Mouse (Mus musculus) hindbrain, embryonic 11.5 days (tissue): ENCODE results near the gene Agpat1. TPM values are rescaled to one million over a fixed set of nuclear protein-coding genes. Genes with fewer than 3 reads are reported as not detected.
A peak's percentile ranks its signal among the peaks of the same experiment; 100 is the strongest.

ENCODE experiments used
- ATAC-seq: fragments of 200-750 bp; cut with Nextera tagmentation; 2 replicates; pipeline ENCODE4 v1.8.0; 2017; ENCODE audit warnings: mild to moderate bottlenecking, moderate TSS enrichment, moderate library complexity; ENCODE audit not compliant: low FRiP score
- DNase-seq: peaks from one replicate; pipeline ENCODE4 v3.0.0-alpha.2; 2015; ENCODE audit warnings: low spot score
- H3K27ac ChIP-seq: fragments of 300-500 bp; sonication (generic); 2 replicates; pipeline ENCODE4 v1.5.1; 2014; ENCODE audit warnings: mild to moderate bottlenecking, low read depth, low read length
- H3K27me3 ChIP-seq: fragments of 300-500 bp; sonication (generic); 2 replicates; pipeline ENCODE4 v1.6.1; 2014; ENCODE audit warnings: mild to moderate bottlenecking, low read length, moderate library complexity, mixed read lengths; ENCODE audit not compliant: control insufficient read depth, insufficient read depth
- H3K36me3 ChIP-seq: fragments of 300-500 bp; sonication (generic); 2 replicates; pipeline ENCODE4 v1.6.1; 2014; ENCODE audit warnings: mild to moderate bottlenecking, low read length, moderate library complexity, mixed read lengths; ENCODE audit not compliant: control insufficient read depth, insufficient read depth
- H3K4me1 ChIP-seq: fragments of 300-500 bp; sonication (generic); replicated peaks from 2 replicates; pipeline ENCODE4 v1.6.1; 2014; ENCODE audit warnings: low read length, mixed read lengths; ENCODE audit not compliant: control insufficient read depth, insufficient read depth
- H3K4me2 ChIP-seq: fragments of 300-500 bp; sonication (generic); replicated peaks from 2 replicates; pipeline ENCODE4 v1.6.1; 2014; ENCODE audit warnings: mild to moderate bottlenecking, low read depth, low read length
- H3K4me3 ChIP-seq: fragments of 300-500 bp; sonication (generic); 2 replicates; pipeline ENCODE4 v1.5.1; 2014; ENCODE audit warnings: low read depth, low read length
- H3K9ac ChIP-seq: fragments of 300-500 bp; sonication (generic); 2 replicates; pipeline ENCODE4 v1.6.1; 2014; ENCODE audit warnings: low read depth, low read length
- H3K9me3 ChIP-seq: fragments of 300-500 bp; sonication (generic); 2 replicates; pipeline ENCODE4 v1.6.1; 2016; ENCODE audit warnings: low read length; ENCODE audit not compliant: control insufficient read depth
- WGBS: fragments of 180-500 bp; shearing (Covaris S2); extraction: QIAGEN DNeasy Blood & Tissue Kit; methylation state at CpG from one replicate; pipeline ENCODE4 v1.1.7; 2014; 5-methylcytosine and 5-hydroxymethylcytosine counted together
- polyA plus RNA-seq: library from polyadenylated mRNA; unstranded; fragments of >200 nt; fragmentation: Nextera tagmentation; extraction: Ambion mirVana; gene quantifications from 2 replicates; pipeline ENCODE4 v1.2.1, GENCODE M21; 2014

Gene Agpat1
- polyA plus RNA-seq, 1 experiment from 2014 or later = 81.2 TPM

DNA sequence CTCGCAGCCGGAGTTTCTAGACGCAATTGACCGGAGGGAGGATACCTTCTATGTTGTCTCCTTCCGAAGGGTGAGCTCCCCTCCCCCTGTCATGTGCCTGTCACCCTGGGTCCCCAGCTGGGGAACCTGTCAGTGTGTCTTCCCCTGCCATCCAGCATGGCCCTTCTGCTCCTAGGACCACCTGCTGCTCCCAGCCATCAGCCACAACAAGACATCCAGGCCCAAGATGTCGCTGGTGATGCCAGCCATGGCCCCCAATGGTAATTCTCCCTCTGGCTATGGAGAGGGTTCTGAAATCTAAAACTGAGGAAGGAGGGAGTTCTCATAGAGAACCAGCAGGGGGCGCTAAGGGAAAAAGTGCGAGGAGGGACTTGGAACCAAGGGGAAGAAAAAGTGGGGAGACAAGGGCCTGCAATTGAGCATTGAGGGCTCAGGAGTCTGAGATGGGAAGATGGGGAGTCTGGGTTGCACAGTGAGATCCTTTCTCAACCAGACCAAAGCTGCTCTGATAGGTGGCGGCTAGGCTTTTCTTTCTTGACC, 49.8 kb downstream of the Agpat1 start:
- Histone ChIP-seq H3K9me3 (no peaks in the 10 kb centered on the region), H3K27ac (no peak overlapping the region), H3K9ac (no peak overlapping the region), H3K27me3 (no peaks in the 10 kb centered on the region), H3K4me1 (no peaks in the 10 kb centered on the region), H3K4me2 (no peak overlapping the region), H3K4me3 (no peak overlapping the region), H3K36me3 (peaks cover 15% of the 10 kb centered on the region; the same call in 1 of the 2 replicates)
- ATAC-seq = no peak
- WGBS = 69% methylated on average over 9 of the region's 9 CpGs
- peak; percentile 80 for DNase-seq

DNA sequence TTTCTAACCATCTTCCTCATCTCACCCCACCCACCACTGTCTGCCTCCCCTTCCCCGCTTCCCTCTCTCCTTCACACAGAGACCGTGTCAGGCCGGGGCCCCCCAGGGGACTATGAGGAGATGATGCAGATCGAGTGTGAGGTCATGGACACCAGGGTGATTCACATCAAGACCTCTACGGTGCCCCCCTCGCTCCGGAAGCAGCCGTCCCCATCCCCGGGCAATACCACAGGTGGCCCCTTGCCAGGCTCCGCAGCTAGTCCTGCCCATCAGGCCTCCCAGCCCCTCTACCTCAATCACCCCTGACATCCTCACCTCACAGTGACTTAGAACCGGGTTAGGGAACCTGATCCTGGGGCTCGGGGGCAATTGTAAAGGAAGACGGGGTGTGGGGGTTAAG, 50.3 kb downstream of the Agpat1 start:
- Histone ChIP-seq H3K9me3 (no peaks in the 10 kb centered on the region), H3K4me2 (no peak overlapping the region), H3K9ac (no peak overlapping the region), H3K36me3 (peaks cover 12% of the 10 kb centered on the region; the same call in 1 of the 2 replicates), H3K27ac (no peak overlapping the region), H3K27me3 (no peaks in the 10 kb centered on the region), H3K4me1 (no peaks in the 10 kb centered on the region), H3K4me3 (no peak overlapping the region)
- DNase-seq = no peak
- ATAC-seq = no peak
- WGBS = 95% methylated on average over 13 of the region's 13 CpGs

GRCm38 (mm10) chr17:34655160-34655559, 51.1 kb downstream of the Agpat1 start:
- Histone ChIP-seq H3K9ac (no peak overlapping the region), H3K4me2 (no peak overlapping the region), H3K36me3 (peaks cover 8% of the 10 kb centered on the region; the same call in 1 of the 2 replicates), H3K27me3 (peaks cover under 1% of the 10 kb centered on the region; the same call in 1 of the 2 replicates), H3K4me1 (no peaks in the 10 kb centered on the region), H3K9me3 (no peaks in the 10 kb centered on the region), H3K27ac (no peak overlapping the region), H3K4me3 (no peak overlapping the region)
- no peak for DNase-seq
- ATAC-seq = no peak
- 91% methylated on average over 7 of the region's 7 CpGs for WGBS

DNA sequence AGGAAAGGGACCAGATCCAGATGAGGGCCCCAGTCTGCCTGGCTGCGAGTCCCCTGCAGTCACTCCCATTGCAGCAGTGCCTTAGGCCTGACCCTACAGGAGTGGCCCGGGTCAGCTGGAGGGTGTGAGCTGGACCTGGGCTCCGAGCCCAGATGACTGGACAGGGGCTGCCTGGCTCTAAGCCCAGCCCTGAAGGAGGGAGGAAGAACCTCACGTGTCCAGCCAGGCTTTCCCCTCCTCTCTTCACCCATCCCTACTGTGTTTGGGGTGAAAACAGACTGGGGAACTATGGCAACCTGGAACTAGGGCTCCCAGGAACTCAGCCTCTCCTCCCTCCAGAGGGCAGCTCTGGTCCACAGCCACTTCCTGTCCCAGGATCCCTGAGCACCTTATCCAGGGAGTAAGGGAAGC, 51.5 kb downstream of the Agpat1 start:
- H3K27me3 ChIP-seq = peaks cover 3% of the 10 kb centered on the region; the same call in 1 of the 2 replicates
- peaks cover 7% of the 10 kb centered on the region; the same call in 1 of the 2 replicates for H3K36me3 ChIP-seq
- WGBS = 66% methylated on average over 4 of the region's 4 CpGs
- no peak overlapping the region for H3K9ac ChIP-seq
- no peak overlapping the region for H3K4me2 ChIP-seq
- no peak overlapping the region for H3K4me3 ChIP-seq
- H3K9me3 ChIP-seq = no peaks in the 10 kb centered on the region
- DNase-seq = no peak
- no peaks in the 10 kb centered on the region for H3K4me1 ChIP-seq
- no peak overlapping the region for H3K27ac ChIP-seq
- no peak for ATAC-seq

DNA sequence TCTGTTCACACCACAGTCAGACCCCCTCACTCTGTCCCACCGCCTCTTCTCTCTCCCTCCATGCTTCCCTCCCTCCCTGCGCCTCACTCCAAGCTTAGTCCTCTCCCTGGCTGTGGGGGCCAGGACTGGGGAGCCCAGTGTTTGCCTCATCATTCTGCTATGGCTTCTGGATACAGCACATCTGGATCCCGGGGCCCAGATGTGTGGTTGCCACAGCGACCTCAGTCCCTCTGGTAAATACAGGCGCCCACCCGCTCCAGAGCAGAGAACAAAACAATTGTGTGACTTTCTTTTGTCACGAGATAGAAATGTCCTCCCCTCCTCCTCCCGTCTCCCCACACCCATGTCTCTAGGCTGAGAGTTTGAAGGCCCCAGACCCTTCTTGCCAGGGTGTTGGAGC, 52.6 kb downstream of the Agpat1 start:
- Histone ChIP-seq H3K9ac (no peak overlapping the region), H3K4me1 (no peaks in the 10 kb centered on the region), H3K4me3 (no peak overlapping the region), H3K4me2 (no peak overlapping the region), H3K36me3 (peaks cover 5% of the 10 kb centered on the region; the same call in 1 of the 2 replicates), H3K27me3 (peaks cover 12% of the 10 kb centered on the region; the same call in 1 of the 2 replicates), H3K9me3 (no peaks in the 10 kb centered on the region), H3K27ac (no peak overlapping the region)
- 50% methylated on average over 8 of the region's 8 CpGs for WGBS
- DNase-seq (no peak), ATAC-seq (no peak)

GRCm38 (mm10) chr17:34657271-34657670, 53.2 kb downstream of the Agpat1 start:
- no peaks in the 10 kb centered on the region for H3K4me1 ChIP-seq
- no peaks in the 10 kb centered on the region for H3K9me3 ChIP-seq
- H3K4me2 ChIP-seq = no peak overlapping the region
- H3K4me3 ChIP-seq = no peak overlapping the region
- ATAC-seq (no peak), DNase-seq (no peak)
- peaks cover 5% of the 10 kb centered on the region; the same call in 1 of the 2 replicates for H3K36me3 ChIP-seq
- H3K27me3 ChIP-seq = peaks cover 12% of the 10 kb centered on the region; the same call in 1 of the 2 replicates
- no peak overlapping the region for H3K27ac ChIP-seq
- H3K9ac ChIP-seq = no peak overlapping the region
- WGBS = 49% methylated on average over 2 of the region's 2 CpGs

- Histone ChIP-seq H3K27ac (no peak overlapping the region), H3K9me3 (no peaks in the 10 kb centered on the region), H3K27me3 (peaks cover 12% of the 10 kb centered on the region; the same call in 1 of the 2 replicates), H3K4me3 (no peak overlapping the region), H3K4me1 (no peaks in the 10 kb centered on the region), H3K4me2 (no peak overlapping the region), H3K9ac (no peak overlapping the region), H3K36me3 (no peaks in the 10 kb centered on the region)
- no peak for ATAC-seq
- WGBS = 81% methylated on average over 2 of the region's 2 CpGs
- no peak for DNase-seq
These were observed 54.1 kb downstream of the Agpat1 start for GRCm38 (mm10) chr17:34658145-34658544.

DNA sequence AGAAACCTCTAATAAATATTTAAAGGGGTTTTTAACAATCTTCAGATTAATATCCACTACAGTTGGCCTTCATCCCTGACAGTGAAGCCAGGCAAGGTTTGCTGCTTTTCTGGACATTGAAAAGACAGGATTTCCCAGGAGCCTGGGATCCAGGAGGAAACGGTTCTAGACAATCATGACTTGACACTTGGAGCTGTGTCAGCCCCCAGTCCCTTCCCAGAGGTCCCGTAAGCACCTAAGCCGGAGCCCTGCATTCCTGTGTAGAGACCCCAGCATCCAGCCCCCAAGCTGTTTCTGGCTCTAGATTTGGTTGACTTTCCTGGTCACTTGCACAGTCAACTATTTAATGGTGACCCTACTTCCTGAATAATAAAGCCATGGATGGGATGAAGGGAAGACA, 54.5 kb downstream of the Agpat1 start:
- Histone ChIP-seq H3K27me3 (peaks cover 12% of the 10 kb centered on the region; the same call in 1 of the 2 replicates), H3K4me3 (no peak overlapping the region), H3K36me3 (no peaks in the 10 kb centered on the region), H3K9me3 (no peaks in the 10 kb centered on the region), H3K4me1 (no peaks in the 10 kb centered on the region), H3K9ac (no peak overlapping the region), H3K27ac (no peak overlapping the region), H3K4me2 (no peak overlapping the region)
- no peak for DNase-seq
- ATAC-seq = no peak
- 79% methylated on average over 3 of the region's 3 CpGs for WGBS

DNA sequence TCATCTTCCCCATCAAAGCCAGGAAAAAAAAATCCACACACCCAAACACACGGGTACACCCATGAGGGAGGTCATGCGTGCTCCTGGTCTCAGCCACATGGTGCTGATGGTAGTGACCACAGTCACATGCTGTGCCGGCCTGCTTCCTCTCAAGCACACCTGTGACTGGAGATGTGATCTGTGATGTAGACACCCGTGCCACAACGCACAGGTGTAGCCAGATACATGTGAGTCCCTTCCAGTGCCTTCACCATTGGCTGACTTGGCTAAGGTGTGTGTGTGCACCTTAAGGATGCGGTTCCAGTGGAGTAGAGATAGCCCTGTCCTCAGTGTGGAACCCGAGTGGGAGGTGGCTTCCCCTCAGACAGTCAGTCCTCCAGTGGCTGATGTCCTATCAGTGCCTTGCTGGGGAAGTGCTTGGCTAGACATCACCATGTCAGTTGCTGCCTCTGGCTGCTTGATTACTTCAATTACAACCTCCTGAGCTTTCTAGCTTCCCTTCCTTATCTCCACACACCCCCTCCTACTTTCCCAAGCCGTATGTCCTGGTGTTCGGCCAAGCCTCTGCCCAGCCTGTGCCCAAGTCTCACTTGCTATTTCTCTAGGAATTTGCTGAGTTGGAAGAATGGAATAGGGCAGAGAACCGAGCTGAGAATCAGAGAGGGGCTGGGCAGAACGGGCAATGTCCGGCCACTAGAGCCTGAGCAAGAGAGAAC, 55.3 kb downstream of the Agpat1 start:
- no peaks in the 10 kb centered on the region for H3K36me3 ChIP-seq
- ATAC-seq (no peak), DNase-seq (no peak)
- no peaks in the 10 kb centered on the region for H3K9me3 ChIP-seq
- H3K4me1 ChIP-seq = no peaks in the 10 kb centered on the region
- WGBS = 69% methylated on average over 12 of the region's 12 CpGs
- H3K4me2 ChIP-seq = no peak overlapping the region
- peaks cover 12% of the 10 kb centered on the region; the same call in 1 of the 2 replicates for H3K27me3 ChIP-seq
- no peak overlapping the region for H3K27ac ChIP-seq
- no peak overlapping the region for H3K9ac ChIP-seq
- no peak overlapping the region for H3K4me3 ChIP-seq
